Mouse (Mus musculus) E14TG2a.4 (cell line): Measurements from ENCODE around the gene Rtn2.

Source experiments
- CTCF ChIP-seq: conservative IDR thresholded peaks from 2 replicates; pipeline ENCODE4 v1.5.1; 2014; ENCODE audit warnings: low read length
- POU5F1 ChIP-seq: IDR thresholded peaks from 2 replicates; pipeline ENCODE4 v1.6.1; 2014; ENCODE audit warnings: low read length, borderline replicate concordance

DNA sequence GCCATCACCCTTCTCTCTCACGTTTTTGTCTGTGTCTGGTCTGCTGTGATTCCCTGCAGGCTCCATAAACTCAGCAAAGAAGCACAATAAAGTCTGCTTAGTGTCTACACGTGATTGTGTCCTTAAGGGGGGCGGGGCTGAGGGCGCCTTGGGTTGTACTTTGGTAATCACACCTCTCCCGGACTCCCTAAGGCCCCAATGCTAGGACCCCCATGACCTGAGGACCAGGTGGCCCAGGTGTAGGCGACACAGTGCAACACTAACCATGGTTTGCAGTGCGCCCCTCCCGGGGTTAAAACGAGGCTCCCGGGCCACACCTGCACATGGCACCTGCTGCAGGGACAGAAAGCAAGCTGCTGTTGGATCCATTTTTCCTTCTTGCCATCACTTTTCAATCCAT, 58.8 kb downstream of the Rtn2 start:
- TF ChIP-seq CTCF (no peak), POU5F1 (no peak)
